Mouse (Mus musculus): Measurements from ENCODE around the gene Wfdc15b. TPM values are rescaled to one million over a fixed set of nuclear protein-coding genes. Genes with fewer than 3 reads are reported as not detected.

The Wfdc15b gene
- polyA plus RNA-seq, 1 experiment, result 557 TPM

- DNase-seq, result peak; percentile 37
- TF ChIP-seq POLR2A (IDR thresholded peaks at IDR 0.05; ENCODE audit: low read depth, low read length) (no peak), CTCF (conservative IDR thresholded peaks at IDR 0.05; ENCODE audit: insufficient read depth, insufficient read length, low read depth, low read length) (peak; percentile 53)
- no peak overlapping the region for H3K27ac ChIP-seq (ENCODE audit: insufficient read depth, low read depth, low read length)
- H3K36me3 ChIP-seq (ENCODE audit: control insufficient read depth, insufficient read depth, low read length), result no peaks in the 10 kb centered on the region
- H3K4me1 ChIP-seq (ENCODE audit: control insufficient read depth, insufficient read depth, low read length), result no peaks in the 10 kb centered on the region
- no peak overlapping the region for H3K4me3 ChIP-seq (ENCODE audit: insufficient read depth, low read depth, low read length)
- no peaks in the 10 kb centered on the region for H3K27me3 ChIP-seq (replicated peaks; ENCODE audit: control insufficient read depth, insufficient read depth, low read length)
- WGBS, result 48% methylated on average over 3 of the region's 3 CpGs
These were observed 41.3 kb downstream of the Wfdc15b start for GRCm38 (mm10) chr2:164180124-164180523.

- H3K4me1 ChIP-seq (ENCODE audit: control insufficient read depth, insufficient read depth, low read length), result no peaks in the 10 kb centered on the region
- no peak overlapping the region for H3K27ac ChIP-seq (ENCODE audit: insufficient read depth, low read depth, low read length)
- no peak for DNase-seq
- H3K27me3 ChIP-seq (replicated peaks; ENCODE audit: control insufficient read depth, insufficient read depth, low read length), result no peaks in the 10 kb centered on the region
- no peaks in the 10 kb centered on the region for H3K36me3 ChIP-seq (ENCODE audit: control insufficient read depth, insufficient read depth, low read length)
- WGBS, result 65% methylated on average over 5 of the region's 5 CpGs
- H3K4me3 ChIP-seq (ENCODE audit: insufficient read depth, low read depth, low read length), result no peak overlapping the region
- TF ChIP-seq CTCF (conservative IDR thresholded peaks at IDR 0.05; ENCODE audit: insufficient read depth, insufficient read length, low read depth, low read length) (no peak), POLR2A (IDR thresholded peaks at IDR 0.05; ENCODE audit: low read depth, low read length) (no peak)
These were observed 43.6 kb downstream of the Wfdc15b start for GRCm38 (mm10) chr2:164177831-164178230.

DNA sequence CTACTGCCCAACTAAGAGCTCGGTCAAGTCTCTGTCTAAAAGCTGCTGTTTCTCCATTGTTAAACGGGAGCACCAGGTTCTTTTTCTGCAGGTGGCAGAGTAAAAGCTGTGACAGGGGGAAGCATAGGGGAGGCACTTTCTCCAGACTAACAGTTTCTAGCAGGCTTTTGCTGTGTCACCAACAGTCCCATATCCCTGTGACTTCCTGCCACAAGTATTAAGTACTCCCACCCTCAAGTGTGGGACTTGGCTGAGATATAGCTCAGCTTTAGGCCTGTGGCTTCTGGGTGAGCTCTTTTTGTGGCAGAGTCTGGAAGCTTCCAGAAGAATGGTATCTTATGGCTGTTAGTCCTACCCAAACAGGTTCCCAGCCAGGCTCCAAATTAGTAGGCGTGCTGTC lies 45.6 kb downstream of the Wfdc15b start:
- WGBS, result 86% methylated on average over 3 of the region's 3 CpGs
- H3K27me3 ChIP-seq (replicated peaks; ENCODE audit: control insufficient read depth, insufficient read depth, low read length), result peaks cover 1% of the 10 kb centered on the region; the same call in 1 of the 2 replicates
- DNase-seq, result no peak

GRCm38 (mm10) chr2:164174649-164175395 lies 46.6 kb downstream of the Wfdc15b start:
- H3K36me3 ChIP-seq (ENCODE audit: control insufficient read depth, insufficient read depth, low read length), result no peaks in the 10 kb centered on the region
- TF ChIP-seq POLR2A (IDR thresholded peaks at IDR 0.05; ENCODE audit: low read depth, low read length), result no peak
- TF ChIP-seq CTCF (conservative IDR thresholded peaks at IDR 0.05; ENCODE audit: insufficient read depth, insufficient read length, low read depth, low read length), result no peak
- no peak overlapping the region for H3K4me3 ChIP-seq (ENCODE audit: insufficient read depth, low read depth, low read length)
- peaks cover 1% of the 10 kb centered on the region; the same call in 1 of the 2 replicates for H3K27me3 ChIP-seq (replicated peaks; ENCODE audit: control insufficient read depth, insufficient read depth, low read length)
- H3K27ac ChIP-seq (ENCODE audit: insufficient read depth, low read depth, low read length), result no peak overlapping the region
- no peak for DNase-seq
- H3K4me1 ChIP-seq (ENCODE audit: control insufficient read depth, insufficient read depth, low read length), result no peaks in the 10 kb centered on the region
- 77% methylated on average over 8 of the region's 8 CpGs for WGBS

More for the DNA sequence above, 45.6 kb downstream of the Wfdc15b start:
- TF ChIP-seq POLR2A (IDR thresholded peaks at IDR 0.05; ENCODE audit: low read depth, low read length), result no peak
- no peak for TF ChIP-seq CTCF (conservative IDR thresholded peaks at IDR 0.05; ENCODE audit: insufficient read depth, insufficient read length, low read depth, low read length)
- H3K4me1 ChIP-seq (ENCODE audit: control insufficient read depth, insufficient read depth, low read length), result no peaks in the 10 kb centered on the region
- H3K36me3 ChIP-seq (ENCODE audit: control insufficient read depth, insufficient read depth, low read length), result no peaks in the 10 kb centered on the region
- H3K4me3 ChIP-seq (ENCODE audit: insufficient read depth, low read depth, low read length), result no peak overlapping the region
- no peak overlapping the region for H3K27ac ChIP-seq (ENCODE audit: insufficient read depth, low read depth, low read length)

DNA sequence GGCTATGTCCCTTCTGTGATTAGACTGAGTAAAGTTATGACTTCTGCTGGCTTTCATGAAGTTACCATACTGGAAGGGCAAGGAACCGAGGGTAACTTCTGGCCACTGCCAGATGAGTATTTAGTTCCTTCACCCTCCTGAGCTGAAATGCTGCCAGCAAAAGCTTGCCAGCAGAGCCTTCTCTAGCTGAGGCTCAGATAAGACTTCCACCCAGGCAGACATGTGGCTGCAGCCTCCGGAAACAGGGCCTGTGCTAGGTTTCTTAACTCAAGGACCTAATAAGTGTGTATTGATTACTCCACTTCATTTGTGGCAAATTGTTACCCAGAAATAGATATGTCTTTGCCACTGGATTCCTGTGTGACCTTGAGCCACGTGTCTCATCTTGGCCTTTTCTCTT lies 48.1 kb downstream of the Wfdc15b start:
- H3K4me1 ChIP-seq (ENCODE audit: control insufficient read depth, insufficient read depth, low read length), result no peaks in the 10 kb centered on the region
- no peaks in the 10 kb centered on the region for H3K36me3 ChIP-seq (ENCODE audit: control insufficient read depth, insufficient read depth, low read length)
- no peak overlapping the region for H3K4me3 ChIP-seq (ENCODE audit: insufficient read depth, low read depth, low read length)
- TF ChIP-seq POLR2A (IDR thresholded peaks at IDR 0.05; ENCODE audit: low read depth, low read length) (no peak), CTCF (conservative IDR thresholded peaks at IDR 0.05; ENCODE audit: insufficient read depth, insufficient read length, low read depth, low read length) (no peak)
- H3K27me3 ChIP-seq (replicated peaks; ENCODE audit: control insufficient read depth, insufficient read depth, low read length), result peaks cover 1% of the 10 kb centered on the region; the same call in 1 of the 2 replicates
- 64% methylated on average over 3 of the region's 3 CpGs for WGBS
- no peak for DNase-seq
- no peak overlapping the region for H3K27ac ChIP-seq (ENCODE audit: insufficient read depth, low read depth, low read length)

DNA sequence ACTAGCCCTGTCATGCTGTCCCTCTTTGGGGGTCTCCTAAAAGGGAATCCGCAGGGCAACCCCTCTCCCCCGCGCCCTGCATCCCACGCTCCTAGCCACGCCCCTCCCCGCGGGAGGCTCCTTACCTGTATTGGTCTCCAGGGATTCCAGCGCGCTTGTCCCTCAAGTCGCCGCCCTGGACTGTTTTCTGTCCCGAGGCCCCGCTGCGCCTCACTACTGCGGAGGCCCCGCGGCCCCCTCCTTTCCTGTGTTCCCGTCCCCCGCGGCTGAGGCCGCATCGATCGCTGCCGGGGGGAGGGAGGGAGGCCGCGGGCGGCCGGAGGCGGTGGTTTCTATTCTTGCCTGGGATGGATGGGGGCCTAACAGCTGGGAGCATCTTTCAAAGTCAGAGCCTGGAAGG lies 50.6 kb downstream of the Wfdc15b start, which contains the start of gene Kcns1:
Gene Kcns1, minus strand, starts transcription at position 212 of the 400 bp plus-strand sequence.
- Histone ChIP-seq H3K4me3 (ENCODE audit: insufficient read depth, low read depth, low read length) (no peak within 1 kb of the TSS), H3K27me3 (replicated peaks; ENCODE audit: control insufficient read depth, insufficient read depth, low read length) (peaks cover 2% of the 10 kb centered on the region), H3K36me3 (ENCODE audit: control insufficient read depth, insufficient read depth, low read length) (no peaks in the 10 kb centered on the region), H3K27ac (ENCODE audit: insufficient read depth, low read depth, low read length) (no peak within 1 kb of the TSS), H3K4me1 (ENCODE audit: control insufficient read depth, insufficient read depth, low read length) (no peaks in the 10 kb centered on the region)
- no peak for DNase-seq
- TF ChIP-seq CTCF (conservative IDR thresholded peaks at IDR 0.05; ENCODE audit: insufficient read depth, insufficient read length, low read depth, low read length) (no peak), POLR2A (IDR thresholded peaks at IDR 0.05; ENCODE audit: low read depth, low read length) (no peak)
- 4% methylated on average over 29 of the region's 29 CpGs for WGBS

DNA sequence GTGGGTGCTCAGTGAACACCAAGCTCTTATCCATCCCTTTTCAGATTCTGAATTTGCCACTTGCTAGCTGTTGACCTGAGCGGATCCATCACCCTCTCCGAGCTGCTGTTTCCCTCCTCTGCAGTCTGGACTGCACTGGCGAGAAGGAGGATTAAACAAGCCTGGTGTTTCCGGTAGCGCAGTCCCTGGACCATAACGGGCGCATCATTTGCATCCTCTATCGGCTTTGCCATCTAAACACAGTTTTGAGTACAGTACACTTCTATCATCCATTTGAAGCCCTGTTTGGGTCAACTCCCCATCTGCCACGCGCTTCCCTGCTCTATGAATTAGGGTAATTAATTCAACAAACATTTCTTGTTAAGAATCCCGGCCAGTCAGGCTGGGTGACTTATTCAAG lies 51.1 kb downstream of the Wfdc15b start:
- DNase-seq, result no peak
- no peak overlapping the region for H3K4me3 ChIP-seq (ENCODE audit: insufficient read depth, low read depth, low read length)
- no peaks in the 10 kb centered on the region for H3K36me3 ChIP-seq (ENCODE audit: control insufficient read depth, insufficient read depth, low read length)
- TF ChIP-seq POLR2A (IDR thresholded peaks at IDR 0.05; ENCODE audit: low read depth, low read length) (no peak), CTCF (conservative IDR thresholded peaks at IDR 0.05; ENCODE audit: insufficient read depth, insufficient read length, low read depth, low read length) (no peak)
- peaks cover 2% of the 10 kb centered on the region for H3K27me3 ChIP-seq (replicated peaks; ENCODE audit: control insufficient read depth, insufficient read depth, low read length)
- H3K27ac ChIP-seq (ENCODE audit: insufficient read depth, low read depth, low read length), result no peak overlapping the region
- 14% methylated on average over 11 of the region's 11 CpGs for WGBS
- H3K4me1 ChIP-seq (ENCODE audit: control insufficient read depth, insufficient read depth, low read length), result no peaks in the 10 kb centered on the region

Measured in kidney, adult 2 months (tissue).